Mouse (Mus musculus) lung, postnatal 36 days (tissue): Measurements from ENCODE around the gene Cradd.
A peak's percentile ranks its signal among the peaks of the same experiment; 100 is the strongest.

Source experiments
- DNase-seq: peaks from one replicate; pipeline ENCODE4 v3.0.0; 2022; ENCODE audit warnings: mixed read lengths

Cradd gene

DNA sequence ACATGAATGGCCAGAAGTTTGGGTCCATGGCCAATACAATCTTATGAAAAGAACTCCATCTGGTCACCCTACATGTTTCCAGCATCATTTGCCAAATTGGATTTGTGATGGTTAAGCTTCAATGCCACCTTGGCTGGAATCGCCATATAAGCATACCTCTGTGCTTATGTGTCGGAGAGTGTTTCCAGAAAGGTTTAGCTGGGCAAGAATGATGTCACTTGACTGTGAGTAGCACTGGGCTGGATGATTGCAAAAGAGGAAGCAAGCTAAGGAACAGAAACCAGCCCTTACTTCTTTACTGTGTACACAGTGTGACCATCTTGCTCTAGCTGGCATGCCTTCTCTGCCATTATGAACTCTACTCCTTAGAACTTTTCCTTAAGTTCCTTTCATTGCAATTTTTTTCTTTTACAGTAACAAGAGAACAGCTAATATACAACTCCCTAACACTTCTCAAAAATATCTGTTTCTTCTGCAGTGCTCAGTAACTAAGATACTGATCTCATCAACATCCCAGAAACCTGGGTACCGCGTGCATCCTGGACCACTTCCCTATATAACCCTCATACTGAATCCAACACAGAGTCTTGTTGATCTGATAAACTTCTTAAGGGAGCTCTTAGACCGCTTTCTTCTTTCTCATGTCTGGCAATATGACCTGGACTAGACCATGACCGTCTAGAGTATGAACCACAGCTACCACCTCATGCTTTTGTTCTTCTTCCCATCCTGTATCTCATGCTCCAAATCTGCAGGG lies 172.7 kb downstream of the Cradd start:
- peak; percentile 67 for DNase-seq

DNA sequence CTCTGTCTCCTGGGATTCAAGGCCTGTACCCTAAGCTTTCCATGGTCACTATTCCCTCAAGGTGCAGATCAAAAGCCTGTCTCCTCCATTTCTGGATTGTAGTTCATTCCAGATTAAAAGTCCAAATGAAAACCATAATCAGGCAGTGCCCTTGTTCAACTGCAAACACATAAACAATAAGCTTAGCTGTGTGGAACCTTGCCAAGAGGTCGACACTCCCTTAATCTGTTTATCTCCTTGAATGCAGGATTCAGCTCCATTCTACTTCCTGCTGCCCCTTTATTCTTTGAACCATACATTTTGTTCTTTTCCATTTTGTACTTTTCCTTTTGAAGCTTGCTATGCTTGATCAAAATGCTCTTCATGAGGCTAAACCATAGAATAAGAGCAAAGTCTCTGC lies 174.3 kb downstream of the Cradd start:
- DNase-seq = no peak

DNA sequence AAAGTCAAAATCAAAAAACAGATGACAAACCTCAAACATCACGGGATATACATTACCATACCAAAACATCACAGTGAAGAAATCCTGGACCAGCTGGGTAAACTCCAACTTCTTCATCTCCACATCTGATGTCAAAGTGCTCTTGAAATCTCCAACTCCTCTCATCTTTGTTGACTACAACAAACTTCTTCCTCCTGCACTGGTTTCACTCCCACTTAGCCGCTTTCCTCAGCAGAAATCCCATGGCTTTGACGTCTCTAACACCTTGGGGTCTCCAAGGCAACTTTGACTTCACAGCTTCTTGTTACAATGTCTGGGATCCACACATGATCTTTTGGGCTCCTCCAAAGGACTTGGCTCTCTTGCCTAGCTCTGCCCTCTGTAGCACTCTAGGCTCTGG lies 175.3 kb downstream of the Cradd start:
- no peak for DNase-seq

DNA sequence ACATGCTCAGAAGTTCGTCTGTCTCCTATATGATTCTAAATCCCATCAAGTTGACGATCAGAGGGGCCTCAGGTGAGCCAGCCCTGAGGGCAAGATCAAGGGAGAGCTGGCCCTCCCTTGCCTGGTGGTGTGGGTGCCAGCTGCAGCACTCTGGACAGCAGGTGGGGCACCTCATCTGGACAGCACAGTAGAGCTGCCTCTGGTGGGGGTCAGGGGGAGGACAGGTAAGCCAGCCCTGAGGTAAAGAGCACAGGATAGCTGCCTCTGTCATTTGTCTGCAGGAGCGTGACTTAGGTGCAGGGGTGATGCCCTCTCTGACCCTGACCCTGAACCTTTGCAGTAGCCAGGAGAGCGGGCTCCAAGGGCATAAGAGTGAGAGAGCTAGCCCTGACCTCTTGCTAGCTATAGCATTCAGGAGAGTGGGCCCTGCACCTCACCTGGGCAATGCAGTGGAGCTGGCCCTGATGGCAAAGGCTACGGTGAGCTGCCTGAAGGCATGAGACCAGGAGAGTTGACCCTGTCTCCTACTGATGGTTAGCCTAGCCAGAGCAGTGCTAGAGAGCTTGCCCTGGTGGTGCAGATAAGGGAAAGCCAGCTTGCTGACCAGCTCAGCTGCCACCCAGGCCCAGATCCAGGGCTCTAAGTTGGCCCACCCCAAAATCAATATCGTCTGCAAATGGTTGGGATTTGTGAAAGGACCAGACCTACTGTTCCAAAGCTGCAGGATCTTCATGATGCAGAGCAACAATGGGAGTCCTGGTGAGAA lies 176.6 kb downstream of the Cradd start:
- DNase-seq = no peak

DNA sequence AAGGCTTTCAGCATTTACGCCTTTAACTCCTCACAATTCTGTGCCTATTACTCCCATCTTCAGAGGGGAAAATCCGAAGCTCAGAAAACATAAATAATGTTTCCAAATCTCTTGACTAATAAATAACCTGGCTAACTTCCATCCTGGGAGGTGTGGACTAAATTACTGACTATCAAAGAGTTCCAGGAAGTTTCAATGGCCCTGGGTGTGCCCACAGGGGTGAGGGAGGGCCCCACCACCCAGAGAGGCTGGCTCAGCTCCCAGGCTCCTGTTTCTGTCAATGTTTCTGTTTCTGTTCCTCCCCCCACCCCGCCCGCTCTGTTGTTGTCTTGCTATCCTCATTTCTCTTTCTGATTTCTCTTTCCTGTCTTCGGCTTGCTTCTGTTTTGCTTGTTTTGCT lies 177.4 kb downstream of the Cradd start:
- peak; percentile 87 for DNase-seq

DNA sequence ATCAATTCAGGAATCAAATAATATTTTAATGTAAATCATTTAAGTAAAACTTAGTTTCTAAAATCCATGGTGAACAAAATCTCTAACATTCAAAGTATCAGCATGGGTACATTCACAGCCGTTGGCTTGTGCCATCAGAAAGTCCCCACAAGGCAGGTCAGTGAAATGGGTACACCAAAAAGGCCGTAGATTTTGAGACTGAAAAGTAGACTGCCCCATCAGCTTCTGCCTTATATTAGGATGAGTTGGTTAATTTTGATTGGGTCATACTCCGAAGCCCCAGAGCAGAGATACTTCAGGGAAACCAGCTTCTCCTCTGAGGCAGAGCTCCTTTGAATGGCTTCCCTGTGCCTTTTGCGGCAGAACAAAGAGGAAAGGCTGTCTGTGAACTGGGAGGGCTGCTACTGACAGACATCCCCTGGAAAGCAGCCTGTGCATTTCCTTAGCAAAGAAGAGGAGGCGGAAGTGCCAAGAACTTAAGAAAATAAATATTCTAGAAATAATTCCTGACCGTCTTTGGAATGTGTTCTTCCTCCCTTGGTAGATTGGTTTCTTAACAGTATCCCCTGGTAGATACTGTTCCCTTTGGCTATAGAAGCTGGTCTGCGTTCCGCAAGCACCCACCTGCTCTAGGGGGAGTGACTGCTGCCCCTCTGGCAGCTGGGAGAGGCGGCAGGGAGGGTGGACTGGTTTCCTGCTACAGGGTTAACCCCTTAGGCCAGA lies 178.6 kb downstream of the Cradd start:
- peak; percentile 70 for DNase-seq

DNA sequence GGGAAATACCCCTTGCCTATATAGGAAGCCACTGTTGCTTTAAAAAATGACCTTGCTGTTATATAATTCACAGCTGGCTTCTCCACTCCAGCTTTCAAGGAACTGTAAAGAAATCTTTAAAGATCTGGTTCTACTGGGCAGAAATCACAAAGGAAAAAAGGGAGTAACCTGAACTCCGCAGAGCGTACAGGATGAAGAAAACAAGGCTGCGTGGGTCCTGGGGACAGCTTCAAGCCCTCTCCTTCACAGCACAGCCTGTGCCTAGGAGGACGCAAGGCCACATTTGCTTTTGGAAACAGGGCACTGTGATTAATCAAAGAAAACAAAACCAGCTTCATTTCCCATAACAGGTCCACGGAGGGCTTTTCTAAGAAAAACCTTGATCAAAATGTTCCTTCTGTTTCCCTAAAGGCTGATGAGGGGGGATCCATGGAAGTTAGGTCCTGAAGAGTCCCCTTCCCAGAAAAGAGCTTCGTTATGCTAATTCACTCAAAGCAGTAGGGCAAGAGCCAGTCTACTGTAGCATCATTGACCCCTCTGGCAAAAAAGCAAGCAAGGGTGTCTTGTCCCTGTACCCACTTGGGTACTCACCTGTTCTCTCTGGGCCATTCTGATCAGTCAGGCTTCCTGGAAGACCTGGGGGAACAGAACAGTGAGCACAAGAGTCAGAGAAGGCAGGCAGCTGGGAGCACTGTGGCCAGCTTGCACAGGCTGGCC lies 179.4 kb downstream of the Cradd start:
- DNase-seq = no peak

DNA sequence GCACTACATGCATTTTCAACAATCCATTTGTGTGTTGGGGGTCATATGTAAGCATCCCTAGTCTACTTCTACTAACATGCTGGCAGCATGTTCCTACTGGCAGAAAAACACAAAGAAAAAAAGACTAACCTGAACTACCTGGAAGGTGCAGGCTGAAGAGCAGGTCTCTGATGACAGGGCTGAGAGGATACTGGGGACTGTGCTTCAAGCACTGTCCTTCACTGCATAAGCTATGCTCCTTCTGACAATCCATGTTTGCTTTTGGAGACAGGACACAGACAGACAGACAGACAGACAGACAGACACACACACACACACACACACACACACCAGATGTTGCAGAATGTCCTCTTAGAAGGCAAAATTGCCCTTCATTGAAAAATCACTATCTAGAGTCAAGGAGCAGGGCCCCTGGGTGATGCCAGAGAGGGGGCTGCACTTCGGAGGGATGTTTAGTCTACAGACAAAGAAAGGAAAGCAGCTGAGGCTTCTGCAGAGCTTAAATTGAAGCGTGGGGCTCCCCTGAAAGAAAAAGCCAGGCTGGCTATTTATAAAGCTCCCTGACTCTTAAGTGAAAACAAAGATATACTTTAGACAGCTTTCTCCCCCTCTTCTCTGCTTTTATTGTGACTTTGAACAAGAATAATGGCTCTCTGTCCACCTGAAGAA lies 180.4 kb downstream of the Cradd start:
- DNase-seq = no peak

DNA sequence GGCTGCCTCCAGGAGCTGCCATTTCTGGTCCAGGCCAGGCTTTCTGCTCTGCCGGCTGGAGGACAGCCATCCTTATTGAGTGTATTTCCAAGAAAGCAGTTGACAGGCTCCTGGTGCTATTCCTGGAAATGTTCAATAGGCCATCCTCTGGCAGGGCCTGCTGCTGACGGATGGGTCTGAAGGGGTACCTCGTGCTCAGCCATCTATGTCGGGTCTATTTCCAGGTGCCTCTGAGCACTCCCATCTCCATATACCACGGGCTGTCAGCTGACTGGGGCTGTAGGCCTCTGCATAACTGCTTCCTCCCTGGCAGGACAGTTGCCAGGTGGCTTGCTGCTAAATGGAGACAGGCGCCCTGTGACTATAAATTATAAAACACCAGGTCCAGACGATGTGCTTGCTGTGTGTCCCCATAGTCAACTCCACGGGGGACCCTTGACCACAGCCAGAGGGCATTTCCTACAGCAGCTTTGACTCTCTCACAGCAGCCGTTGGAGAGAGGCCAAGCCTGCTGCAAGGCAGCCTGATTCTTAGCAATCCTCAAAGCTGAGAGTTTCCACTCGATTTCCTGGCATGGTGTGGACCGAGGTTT lies 181.0 kb downstream of the Cradd start:
- peak; percentile 78 for DNase-seq

DNA sequence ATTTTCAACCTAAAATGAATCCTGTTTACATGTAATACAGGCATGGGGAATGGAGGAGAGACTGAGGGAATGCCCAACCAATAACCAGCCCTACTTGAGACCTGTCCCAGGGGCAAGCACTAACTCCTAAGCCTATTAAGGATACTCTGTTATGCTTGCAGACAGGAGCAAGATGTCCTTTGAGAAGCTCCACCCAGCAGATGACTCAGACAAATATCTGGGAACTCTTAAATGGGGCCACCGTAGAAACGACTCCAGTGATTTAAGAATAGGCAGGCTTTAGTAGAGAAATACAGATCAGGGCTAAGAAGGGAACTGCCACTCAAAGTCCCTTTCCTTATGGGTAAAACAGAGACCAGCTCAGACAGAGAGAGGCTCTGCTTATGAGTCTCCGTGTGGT lies 182.9 kb downstream of the Cradd start:
- no peak for DNase-seq

DNA sequence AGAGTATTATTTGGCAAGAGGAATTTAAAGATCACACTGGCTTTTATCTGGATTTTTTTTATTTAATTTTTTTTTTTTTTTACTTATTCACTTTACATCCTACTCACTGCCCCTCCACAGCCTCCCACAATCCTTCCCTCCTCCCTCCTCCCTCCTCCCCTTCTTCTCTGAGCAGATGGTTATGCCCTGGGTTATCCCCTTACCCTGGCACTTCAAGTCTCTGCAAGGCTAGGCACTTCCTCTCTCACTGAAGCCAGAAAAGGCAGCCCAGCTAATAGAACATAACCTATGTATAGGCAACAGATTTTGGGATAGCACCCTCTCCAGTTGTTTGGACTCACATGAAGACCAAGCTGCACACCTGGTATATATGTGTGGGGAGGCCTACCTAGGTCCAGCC lies 183.7 kb downstream of the Cradd start:
- DNase-seq = no peak

DNA sequence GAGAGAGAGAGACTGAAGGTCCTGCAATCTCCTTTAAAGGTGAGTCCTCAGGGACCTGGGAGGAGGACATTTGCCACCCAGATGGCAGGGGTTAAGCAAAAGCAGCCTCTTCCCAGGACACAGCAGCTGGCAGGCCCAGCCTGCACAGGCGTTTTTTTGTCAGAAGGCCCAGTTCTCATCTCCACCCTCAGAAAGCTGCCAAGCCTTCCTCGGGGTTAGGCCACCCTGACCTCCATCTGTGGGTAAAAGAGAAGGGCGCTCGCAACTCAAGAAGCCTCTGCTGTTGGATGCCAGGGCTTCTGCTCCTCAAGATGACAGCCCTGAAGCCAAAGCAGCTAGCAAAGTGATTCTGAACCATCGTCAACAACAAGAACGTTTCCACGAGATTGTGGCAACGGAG lies 184.3 kb downstream of the Cradd start:
- DNase-seq = peak; percentile 54

DNA sequence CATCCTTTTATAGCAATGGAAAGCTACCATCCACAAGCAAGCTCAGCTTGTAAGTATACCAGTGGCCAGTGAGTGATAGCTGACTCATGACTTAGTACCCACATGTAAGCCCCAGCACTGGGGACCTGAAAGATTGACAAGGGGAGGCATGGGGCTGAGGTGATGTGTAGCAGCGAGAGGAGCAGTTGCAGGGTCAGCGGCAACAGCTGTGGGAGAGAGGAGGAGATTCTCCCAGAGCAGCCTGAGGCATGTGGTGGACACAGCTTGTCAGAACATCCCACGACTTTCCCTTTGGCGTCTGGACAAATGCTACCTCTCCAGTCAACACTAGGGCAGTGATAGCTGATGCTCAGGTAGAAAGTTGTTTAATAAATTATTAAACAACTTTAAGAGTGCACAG lies 190.9 kb downstream of the Cradd start:
- DNase-seq = no peak
